Mouse (Mus musculus) midbrain, embryonic 13.5 days (tissue): ENCODE data around the gene Fndc4. TPM values are rescaled to one million over a fixed set of nuclear protein-coding genes. Genes with fewer than 3 reads are reported as not detected.

Source experiments
- ATAC-seq: fragments of 200-750 bp; cut with Nextera tagmentation; 2 replicates; pipeline ENCODE4 v1.8.0; 2017; ENCODE audit warnings: mild to moderate bottlenecking, moderate TSS enrichment, moderate library complexity
- H3K27ac ChIP-seq: fragments of 300-500 bp; sonication (generic); 2 replicates; pipeline ENCODE4 v1.5.1; 2015; ENCODE audit warnings: inconsistent platforms, mild to moderate bottlenecking, moderate library complexity
- H3K27me3 ChIP-seq: fragments of 300-500 bp; sonication (generic); 2 replicates; pipeline ENCODE4 v1.6.1; 2015; ENCODE audit warnings: mild to moderate bottlenecking, inconsistent platforms
- H3K36me3 ChIP-seq: fragments of 300-500 bp; sonication (generic); 2 replicates; pipeline ENCODE4 v1.6.1; 2015; ENCODE audit warnings: mild to moderate bottlenecking, inconsistent platforms
- H3K4me1 ChIP-seq: fragments of 300-500 bp; sonication (generic); replicated peaks from 2 replicates; pipeline ENCODE4 v1.6.1; 2015; ENCODE audit warnings: inconsistent platforms
- H3K4me2 ChIP-seq: fragments of 300-500 bp; sonication (generic); replicated peaks from 2 replicates; pipeline ENCODE4 v1.6.1; 2015; ENCODE audit warnings: moderate library complexity, mild to moderate bottlenecking, inconsistent platforms
- H3K4me3 ChIP-seq: fragments of 300-500 bp; sonication (generic); replicated peaks from 2 replicates; pipeline ENCODE4 v1.5.1; 2015; ENCODE audit warnings: mild to moderate bottlenecking, inconsistent platforms
- H3K9ac ChIP-seq: fragments of 300-500 bp; sonication (generic); replicated peaks from 2 replicates; pipeline ENCODE4 v1.6.1; 2015; ENCODE audit warnings: mild to moderate bottlenecking, inconsistent platforms
- H3K9me3 ChIP-seq: fragments of 300-500 bp; sonication (generic); 2 replicates; pipeline ENCODE4 v1.6.1; 2016; ENCODE audit warnings: mild to moderate bottlenecking, inconsistent platforms
- WGBS: fragments of 180-500 bp; shearing (Covaris S2); methylation state at CpG from one replicate; pipeline ENCODE4 v1.1.7; 2015; 5-methylcytosine and 5-hydroxymethylcytosine counted together
- polyA plus RNA-seq: library from polyadenylated mRNA; unstranded; fragments of >200 nt; fragmentation: Nextera tagmentation; extraction: Ambion mirVana; gene quantifications from 2 replicates; pipeline ENCODE4 v1.2.1, GENCODE M21; 2015

Gene Fndc4
- polyA plus RNA-seq, 1 experiment from 2014 or later, result 74.5 TPM

DNA sequence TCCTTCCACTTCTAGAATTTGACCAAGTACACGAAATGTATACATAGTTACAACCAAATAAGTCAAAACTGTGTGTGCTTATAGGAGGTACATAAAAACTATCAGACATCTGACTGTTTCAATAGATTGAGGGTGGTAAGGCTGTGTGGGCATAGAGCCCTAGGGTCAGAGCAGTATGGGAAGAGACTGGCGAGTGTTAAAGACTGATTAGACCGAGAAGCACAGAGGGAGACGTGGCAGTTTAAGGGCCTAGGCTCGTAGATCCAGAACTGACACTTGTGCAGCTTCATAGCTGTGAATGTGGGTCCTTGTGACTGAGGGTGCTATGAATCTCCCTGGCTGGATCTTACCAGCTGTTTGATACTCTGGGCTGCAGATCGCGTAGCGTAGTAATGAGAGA, 41.0 kb downstream of the Fndc4 start:
- Histone ChIP-seq H3K9ac (no peak overlapping the region), H3K4me2 (no peak overlapping the region), H3K36me3 (peaks cover 91% of the 10 kb centered on the region), H3K27ac (no peak overlapping the region), H3K4me3 (no peak overlapping the region), H3K4me1 (peaks cover 9% of the 10 kb centered on the region), H3K27me3 (no peaks in the 10 kb centered on the region), H3K9me3 (no peaks in the 10 kb centered on the region)
- WGBS, result 89% methylated on average over 8 of the region's 8 CpGs
- ATAC-seq, result no peak

GRCm38 (mm10) chr5:31254452-31254851, 41.4 kb downstream of the Fndc4 start:
- Histone ChIP-seq H3K36me3 (peaks cover 91% of the 10 kb centered on the region), H3K4me3 (no peak overlapping the region), H3K27me3 (no peaks in the 10 kb centered on the region), H3K9me3 (no peaks in the 10 kb centered on the region), H3K4me1 (peaks cover 9% of the 10 kb centered on the region), H3K9ac (no peak overlapping the region), H3K27ac (no peak overlapping the region), H3K4me2 (no peak overlapping the region)
- ATAC-seq, result no peak
- WGBS, result 90% methylated on average over 7 of the region's 7 CpGs

GRCm38 (mm10) chr5:31253806-31254205, 42.1 kb downstream of the Fndc4 start:
- Histone ChIP-seq H3K4me3 (no peak overlapping the region), H3K9ac (no peak overlapping the region; the same call in 1 of the 2 replicates), H3K4me1 (peaks cover 9% of the 10 kb centered on the region), H3K27ac (no peak overlapping the region), H3K27me3 (no peaks in the 10 kb centered on the region), H3K9me3 (no peaks in the 10 kb centered on the region), H3K36me3 (peaks cover 92% of the 10 kb centered on the region), H3K4me2 (no peak overlapping the region)
- ATAC-seq, result no peak
- 95% methylated on average over 8 of the region's 8 CpGs for WGBS

GRCm38 (mm10) chr5:31252795-31253545, 42.9 kb downstream of the Fndc4 start:
- no peaks in the 10 kb centered on the region for H3K27me3 ChIP-seq
- no peak overlapping the region for H3K27ac ChIP-seq
- H3K4me2 ChIP-seq, result no peak overlapping the region
- no peak overlapping the region for H3K9ac ChIP-seq
- 87% methylated on average over 16 of the region's 16 CpGs for WGBS
- peaks cover 94% of the 10 kb centered on the region for H3K36me3 ChIP-seq
- no peaks in the 10 kb centered on the region for H3K9me3 ChIP-seq
- no peak for ATAC-seq
- peaks cover 9% of the 10 kb centered on the region for H3K4me1 ChIP-seq
- no peak overlapping the region for H3K4me3 ChIP-seq

- peaks cover 9% of the 10 kb centered on the region for H3K4me1 ChIP-seq
- ATAC-seq, result peak; percentile 22; the same call in 1 of the 2 replicates
- H3K36me3 ChIP-seq, result peaks cover 97% of the 10 kb centered on the region
- 53% methylated on average over 10 of the region's 10 CpGs for WGBS
- no peaks in the 10 kb centered on the region for H3K9me3 ChIP-seq
- no peaks in the 10 kb centered on the region for H3K27me3 ChIP-seq
- H3K27ac ChIP-seq, result no peak overlapping the region
- H3K9ac ChIP-seq, result no peak overlapping the region
- H3K4me3 ChIP-seq, result no peak overlapping the region
- H3K4me2 ChIP-seq, result peak overlapping the region; percentile 15; the same call in 1 of the 2 replicates
Observed at GRCm38 (mm10) chr5:31252151-31252550, 43.7 kb downstream of the Fndc4 start.

- Histone ChIP-seq H3K9ac (peak within 1 kb of the TSS; percentile 41; the same call in 1 of the 2 replicates), H3K4me3 (no peak within 1 kb of the TSS), H3K36me3 (peaks cover 99% of the 10 kb centered on the region), H3K27me3 (no peaks in the 10 kb centered on the region), H3K4me2 (peak within 1 kb of the TSS; percentile 15), H3K27ac (no peak within 1 kb of the TSS), H3K4me1 (peaks cover 9% of the 10 kb centered on the region), H3K9me3 (no peaks in the 10 kb centered on the region)
- ATAC-seq, result peak; percentile 75
- WGBS, result 13% methylated on average over 45 of the region's 47 CpGs
Observed at GRCm38 (mm10) chr5:31251541-31252101, 44.3 kb downstream of the Fndc4 start, which contains the start of gene Krtcap3. Krtcap3 (plus strand) TSS chr5:31251691.

DNA sequence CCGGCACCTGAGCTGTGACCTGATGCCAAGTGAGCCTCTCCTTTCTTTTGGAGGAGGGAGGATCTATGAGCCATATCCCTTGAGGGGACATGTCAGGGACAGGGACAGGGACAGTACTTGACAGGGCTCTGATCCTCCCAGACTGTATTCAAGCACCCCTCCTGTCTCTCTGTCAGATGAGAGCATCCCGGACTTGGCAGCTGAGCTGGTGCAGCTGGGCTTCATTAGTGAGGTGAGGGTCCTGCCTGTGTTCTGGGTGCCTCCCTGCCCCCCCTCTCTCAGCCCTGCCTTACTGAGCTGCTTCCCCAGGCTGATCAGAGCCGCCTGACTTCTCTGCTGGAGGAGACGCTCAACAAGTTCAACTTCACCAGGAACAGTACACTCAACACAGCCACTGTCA, 45.2 kb downstream of the Fndc4 start:
- peak; percentile 37; the same call in 1 of the 2 replicates for ATAC-seq
- H3K36me3 ChIP-seq, result peaks cover 99% of the 10 kb centered on the region
- H3K27me3 ChIP-seq, result no peaks in the 10 kb centered on the region
- H3K4me1 ChIP-seq, result peaks cover 9% of the 10 kb centered on the region
- H3K4me2 ChIP-seq, result no peak overlapping the region
- no peaks in the 10 kb centered on the region for H3K9me3 ChIP-seq
- no peak overlapping the region for H3K9ac ChIP-seq
- H3K27ac ChIP-seq, result no peak overlapping the region
- no peak overlapping the region for H3K4me3 ChIP-seq
- 54% methylated on average over 4 of the region's 4 CpGs for WGBS

Other genes with a start within 250 kb of the Fndc4 start
- gene Atraid, start 247.8 kb downstream of the Fndc4 start, polyA plus RNA-seq, result 156 and 160 TPM in 2 replicates
- 17.3 and 19.3 TPM in 2 replicates for gene Slc5a6, start 247.2 kb downstream of the Fndc4 start, polyA plus RNA-seq
- gene Cad, start 241.3 kb downstream of the Fndc4 start, polyA plus RNA-seq, result 16.1 and 19.1 TPM in 2 replicates
- gene Dnajc5g, start 189.8 kb downstream of the Fndc4 start, polyA plus RNA-seq, result not detected in 2 replicates
- gene Slc30a3, start 187.8 kb downstream of the Fndc4 start, polyA plus RNA-seq, result 15.9 and 16.8 TPM in 2 replicates
- gene Trim54, start 179.4 kb downstream of the Fndc4 start, polyA plus RNA-seq, result not detected in 2 replicates
- not detected in 2 replicates for gene Ucn, start 157.3 kb downstream of the Fndc4 start, polyA plus RNA-seq
- gene Mpv17, start 141.8 kb downstream of the Fndc4 start, polyA plus RNA-seq, result 54.7 and 57.5 TPM in 2 replicates
- 0.86 and 1.1 TPM in 2 replicates for gene Gm29609, start 116.2 kb downstream of the Fndc4 start, polyA plus RNA-seq
- 78.1 and 80.2 TPM in 2 replicates for gene Gtf3c2, start 115.9 kb downstream of the Fndc4 start, polyA plus RNA-seq
- gene Snx17, start 102.9 kb downstream of the Fndc4 start, polyA plus RNA-seq, result 135 and 140 TPM in 2 replicates
- 71.5 and 74.6 TPM in 2 replicates for gene Eif2b4, start 102.7 kb downstream of the Fndc4 start, polyA plus RNA-seq
- 12.5 and 20.5 TPM in 2 replicates for gene Zfp513, start 93.8 kb downstream of the Fndc4 start, polyA plus RNA-seq
- gene Ppm1g, start 75.4 kb downstream of the Fndc4 start, polyA plus RNA-seq, result 174 and 175 TPM in 2 replicates
- 153 and 160 TPM in 2 replicates for gene Nrbp1, start 55.2 kb downstream of the Fndc4 start, polyA plus RNA-seq
- 0.54 and 0.63 TPM in 2 replicates for gene Gm9970, start 54.8 kb downstream of the Fndc4 start, polyA plus RNA-seq
- gene Krtcap3, start 44.4 kb downstream of the Fndc4 start, polyA plus RNA-seq, result 1.7 and 3.4 TPM in 2 replicates
- 34.4 and 36.0 TPM in 2 replicates for gene Ift172, start 5.0 kb downstream of the Fndc4 start, polyA plus RNA-seq
- gene Gckr, start 1.4 kb upstream of the Fndc4 start, polyA plus RNA-seq, result 0.12 and 0.43 TPM in 2 replicates
- gene Zfp512, start 156.4 kb upstream of the Fndc4 start, polyA plus RNA-seq, result 124 and 125 TPM in 2 replicates
- 0.13 and 0.18 TPM in 2 replicates for gene 4930548H24Rik, start 189.7 kb upstream of the Fndc4 start, polyA plus RNA-seq
- gene Gpn1, start 198.7 kb upstream of the Fndc4 start, polyA plus RNA-seq, result 78.3 and 80.5 TPM in 2 replicates
- gene Slc4a1ap, start 230.9 kb upstream of the Fndc4 start, polyA plus RNA-seq, result 32.6 and 34.8 TPM in 2 replicates
- 30.5 and 33.7 TPM in 2 replicates for gene Supt7l, start 231.7 kb upstream of the Fndc4 start, polyA plus RNA-seq